ENCODE assay signal across 29 mouse cellular contexts in the genomic region with DNA sequence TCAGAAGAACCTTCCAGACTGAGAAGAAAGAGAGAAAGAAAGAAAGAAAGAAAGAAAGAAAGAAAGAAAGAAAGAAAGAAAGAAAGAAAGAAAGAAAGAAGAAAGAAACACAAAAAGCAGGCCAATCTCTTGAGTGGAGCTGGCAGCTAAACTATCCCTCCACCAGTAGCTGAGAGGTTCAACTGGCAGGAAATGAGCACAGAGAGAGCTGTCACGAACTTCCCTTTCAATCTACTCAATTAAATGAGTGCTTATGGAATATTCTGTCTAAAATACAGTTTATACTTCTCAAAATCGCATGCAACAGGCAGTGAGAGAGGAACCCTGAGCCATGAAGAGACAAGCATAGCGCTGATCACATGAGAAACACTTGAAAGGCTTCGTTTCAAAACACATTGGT.
DNase-seq lines count a peak whose midpoint lies in the region; ATAC-seq and TF ChIP-seq lines count a peak whose summit lies in the region.
"Had no signal": no experiment of that assay in that cellular context is flagged by ENCODE, and none has a peak within 500 bp of the region (broad histone marks: within the 10 kb centered on the region; RNA-seq: fewer than 3 reads in every experiment).

No protein-coding gene starts in this region.

- no peaks in the 10 kb centered on the region; the same call in 1 of the 2 replicates for H3K4me1 ChIP-seq in hindbrain, embryonic 10.5 days (replicated peaks)
- no peaks in the 10 kb centered on the region for H3K4me1 ChIP-seq in hindbrain, postnatal 0 days (ENCODE audit: insufficient read depth, low read length)
- peaks cover 21% of the 10 kb centered on the region for H3K4me1 ChIP-seq in thymus, adult 2 months (replicated peaks; ENCODE audit: control insufficient read depth, insufficient read depth, low read length)
- H3K4me1 ChIP-seq: embryonic facial prominence, embryonic 13.5 days; forebrain, embryonic 13.5 days; heart, embryonic 12.5 days; heart, embryonic 15.5 days; hindbrain, embryonic 12.5 days; hindbrain, embryonic 15.5 days had no signal

- no peaks in the 10 kb centered on the region for H3K79me2 ChIP-seq in macrophage (ENCODE audit: inconsistent target)

- TF ChIP-seq CTCF in hindbrain, postnatal 0 days (IDR thresholded peaks at IDR 0.05; ENCODE audit: low read depth), result no peak
- TF ChIP-seq CTCF in thymus, adult 2 months (IDR thresholded peaks at IDR 0.05; ENCODE audit: borderline replicate concordance, control insufficient read depth, extremely low read depth, insufficient read depth, low read length, poor library complexity), result no peak

- WGBS in hindbrain, embryonic 10.5 days, result 83% methylated on average over 4 of the region's 4 CpGs
- 81% methylated on average over 4 of the region's 4 CpGs for WGBS in hindbrain, postnatal 0 days
- WGBS in thymus, adult 2 months, result 36% methylated on average over 4 of the region's 4 CpGs
- WGBS in macrophage (ENCODE audit: missing documents), result 10% methylated on average over 4 of the region's 4 CpGs

- H3K9ac ChIP-seq in hindbrain, postnatal 0 days (replicated peaks; ENCODE audit: low read length), result no peak overlapping the region
- H3K9ac ChIP-seq: embryonic facial prominence, embryonic 13.5 days; forebrain, embryonic 13.5 days; forebrain, postnatal 0 days; heart, embryonic 12.5 days; heart, embryonic 15.5 days; hindbrain, embryonic 12.5 days; hindbrain, embryonic 15.5 days had no signal

- DNase-seq in hindbrain, embryonic 10.5 days (ENCODE audit: low spot score), result no peak
- no peak for DNase-seq in hindbrain, postnatal 0 days (ENCODE audit: low spot score)
- peak; percentile 40 for DNase-seq in thymus, postnatal 0 days (ENCODE audit: low spot score)
- no peak for DNase-seq in thymus, adult 2 months
- DNase-seq in lung, postnatal 4 days, result no peak
- DNase-seq in lung, postnatal 25 days (ENCODE audit: low spot score), result no peak
- DNase-seq: adrenal gland, postnatal 10 days; adrenal gland, postnatal 36 days; B cell, adult 2 months; cerebellum, adult 11 months; cerebellum, adult 2 months; cerebellum, adult 9-11 months; cerebellum, postnatal 25 days; embryo, embryonic 11 days; forebrain, postnatal 0 days; gastrocnemius, postnatal 25 days; heart, postnatal 36 days had no signal

- H3K36me3 ChIP-seq in hindbrain, embryonic 10.5 days, result no peaks in the 10 kb centered on the region
- H3K36me3 ChIP-seq in hindbrain, postnatal 0 days (ENCODE audit: insufficient read depth, low read length), result no peaks in the 10 kb centered on the region
- H3K36me3 ChIP-seq in thymus, adult 2 months (ENCODE audit: control insufficient read depth, insufficient read depth, low read length), result no peaks in the 10 kb centered on the region
- H3K36me3 ChIP-seq in macrophage (ENCODE audit: inconsistent target), result no peaks in the 10 kb centered on the region
- H3K36me3 ChIP-seq: embryonic facial prominence, embryonic 10.5 days; embryonic facial prominence, embryonic 13.5 days; G1E; heart, embryonic 12.5 days; heart, embryonic 15.5 days; hindbrain, embryonic 12.5 days; hindbrain, embryonic 15.5 days had no signal

- H3K27me3 ChIP-seq in hindbrain, embryonic 10.5 days (ENCODE audit: insufficient read depth, poor library complexity, severe bottlenecking), result no peaks in the 10 kb centered on the region
- no peaks in the 10 kb centered on the region for H3K27me3 ChIP-seq in hindbrain, postnatal 0 days (ENCODE audit: insufficient read depth, low read length)
- H3K27me3 ChIP-seq in thymus, adult 2 months (ENCODE audit: control insufficient read depth, insufficient read depth, low read length), result no peaks in the 10 kb centered on the region
- H3K27me3 ChIP-seq: CH12.LX; embryonic facial prominence, embryonic 13.5 days; forebrain, embryonic 13.5 days; heart, embryonic 12.5 days; heart, embryonic 15.5 days; hindbrain, embryonic 12.5 days; hindbrain, embryonic 15.5 days; Patski had no signal

- TF ChIP-seq POLR2A in thymus, adult 2 months (IDR thresholded peaks at IDR 0.05; ENCODE audit: control insufficient read depth, extremely low read depth, insufficient read depth, low read length, poor library complexity), result no peak

- H3K9me3 ChIP-seq in hindbrain, embryonic 10.5 days, result no peaks in the 10 kb centered on the region
- H3K9me3 ChIP-seq in hindbrain, postnatal 0 days (ENCODE audit: low read length), result no peaks in the 10 kb centered on the region
- H3K9me3 ChIP-seq: embryonic facial prominence, embryonic 10.5 days; forebrain, embryonic 13.5 days; heart, embryonic 12.5 days; heart, embryonic 15.5 days; hindbrain, embryonic 12.5 days; hindbrain, embryonic 15.5 days had no signal

- ATAC-seq in hindbrain, postnatal 0 days, result no peak
- ATAC-seq: forebrain, embryonic 13.5 days; forebrain, postnatal 0 days; Patski had no signal

- no peak overlapping the region for H3K4me2 ChIP-seq in hindbrain, postnatal 0 days (ENCODE audit: low read depth, low read length)
- H3K4me2 ChIP-seq: embryonic facial prominence, embryonic 13.5 days; forebrain, embryonic 13.5 days; heart, embryonic 12.5 days; heart, embryonic 15.5 days; hindbrain, embryonic 12.5 days; hindbrain, embryonic 15.5 days had no signal

- peak overlapping the region; percentile 16; the same call in 1 of the 2 replicates for H3K27ac ChIP-seq in hindbrain, embryonic 10.5 days
- H3K27ac ChIP-seq in hindbrain, postnatal 0 days, result no peak overlapping the region
- no peak overlapping the region for H3K27ac ChIP-seq in thymus, adult 2 months (ENCODE audit: control insufficient read depth, insufficient read depth, low read length)
- H3K27ac ChIP-seq in macrophage, result peak overlapping the region; percentile 34
- H3K27ac ChIP-seq: embryonic facial prominence, embryonic 10.5 days; embryonic facial prominence, embryonic 13.5 days; forebrain, embryonic 13.5 days; heart, embryonic 15.5 days; hindbrain, embryonic 12.5 days; hindbrain, embryonic 15.5 days had no signal

- no peak overlapping the region for H3K4me3 ChIP-seq in hindbrain, embryonic 10.5 days
- H3K4me3 ChIP-seq in hindbrain, postnatal 0 days (ENCODE audit: low read length), result no peak overlapping the region
- H3K4me3 ChIP-seq in thymus, adult 2 months (ENCODE audit: control insufficient read depth, insufficient read depth, low read length), result no peak overlapping the region
- H3K4me3 ChIP-seq in macrophage (ENCODE audit: inconsistent target), result no peak overlapping the region
- H3K4me3 ChIP-seq: embryonic facial prominence, embryonic 10.5 days; embryonic facial prominence, embryonic 13.5 days; erythroblast, embryonic 14.5 days; forebrain, embryonic 13.5 days; heart, embryonic 12.5 days; heart, embryonic 15.5 days; hindbrain, embryonic 12.5 days; hindbrain, embryonic 15.5 days had no signal

Comparison
In these comparisons a context has a peak if more than half of its experiments do, and no peak if none do; other contexts are left out.
1. H3K27ac ChIP-seq: peak in hindbrain, embryonic 10.5 days (single experiment) and macrophage (single experiment); none in hindbrain, postnatal 0 days (single experiment) and thymus, adult 2 months (single experiment).